Mouse (Mus musculus) heart, postnatal 4 days (tissue): ENCODE data around the gene Grasp. TPM values are rescaled to one million over a fixed set of nuclear protein-coding genes. Genes with fewer than 3 reads are reported as not detected.

Source experiments
- DNase-seq: peaks from one replicate; pipeline ENCODE4 v3.0.0; 2021
- total RNA-seq, 2 experiments: library from RNA; stranded (reverse); gene quantifications; 2 replicates each; pipeline ENCODE4 v1.2.3; 2021

The Grasp gene
- 10 to 100 TPM; 13.9 to 15.1 TPM for total RNA-seq

DNA sequence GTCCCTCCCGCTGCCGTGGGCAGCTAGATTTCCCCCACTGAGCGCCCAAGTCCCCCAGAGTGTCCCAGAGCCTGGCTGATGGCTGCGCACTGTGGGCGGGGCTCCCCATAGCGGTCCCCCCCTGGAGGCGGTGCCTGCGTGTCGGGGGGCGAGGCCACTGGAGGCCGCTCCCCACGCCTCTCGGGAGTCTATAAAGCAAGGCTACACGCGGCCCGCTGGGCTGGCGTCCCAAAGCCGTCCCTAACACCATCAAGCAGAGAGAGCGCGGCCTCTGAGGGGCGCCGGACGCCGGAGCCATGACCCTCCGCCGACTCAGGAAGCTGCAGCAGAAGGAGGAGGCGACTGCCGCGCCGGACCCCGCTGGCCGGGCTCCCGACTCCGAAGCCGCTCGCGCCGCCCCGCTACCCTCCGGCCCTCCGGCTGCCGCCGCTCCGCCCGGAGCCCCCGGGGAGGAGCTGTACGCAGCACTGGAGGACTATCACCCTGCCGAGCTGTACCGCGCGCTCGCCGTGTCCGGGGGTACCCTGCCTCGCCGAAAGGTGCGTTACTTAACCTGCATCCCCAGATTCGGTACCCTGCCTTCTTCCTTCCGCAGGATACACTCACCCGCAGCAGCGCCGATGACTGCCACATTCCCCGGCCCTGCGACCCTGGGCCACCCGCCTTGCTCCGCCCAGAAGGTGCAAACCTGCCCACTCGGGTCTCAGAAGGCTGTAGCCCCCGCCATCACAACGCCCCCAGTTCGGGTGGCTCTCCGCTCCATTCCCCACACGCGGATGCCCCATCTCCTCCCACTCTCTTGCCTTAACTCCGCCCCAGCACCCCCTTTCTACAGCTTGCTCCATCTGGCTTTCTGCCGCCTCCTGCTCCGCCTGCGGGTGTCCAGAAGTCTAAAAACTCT, at the start of gene Grasp:
TSS of gene Grasp (plus strand) at position 183 of the 901 bp plus-strand sequence.
- DNase-seq = peak; percentile 94

DNA sequence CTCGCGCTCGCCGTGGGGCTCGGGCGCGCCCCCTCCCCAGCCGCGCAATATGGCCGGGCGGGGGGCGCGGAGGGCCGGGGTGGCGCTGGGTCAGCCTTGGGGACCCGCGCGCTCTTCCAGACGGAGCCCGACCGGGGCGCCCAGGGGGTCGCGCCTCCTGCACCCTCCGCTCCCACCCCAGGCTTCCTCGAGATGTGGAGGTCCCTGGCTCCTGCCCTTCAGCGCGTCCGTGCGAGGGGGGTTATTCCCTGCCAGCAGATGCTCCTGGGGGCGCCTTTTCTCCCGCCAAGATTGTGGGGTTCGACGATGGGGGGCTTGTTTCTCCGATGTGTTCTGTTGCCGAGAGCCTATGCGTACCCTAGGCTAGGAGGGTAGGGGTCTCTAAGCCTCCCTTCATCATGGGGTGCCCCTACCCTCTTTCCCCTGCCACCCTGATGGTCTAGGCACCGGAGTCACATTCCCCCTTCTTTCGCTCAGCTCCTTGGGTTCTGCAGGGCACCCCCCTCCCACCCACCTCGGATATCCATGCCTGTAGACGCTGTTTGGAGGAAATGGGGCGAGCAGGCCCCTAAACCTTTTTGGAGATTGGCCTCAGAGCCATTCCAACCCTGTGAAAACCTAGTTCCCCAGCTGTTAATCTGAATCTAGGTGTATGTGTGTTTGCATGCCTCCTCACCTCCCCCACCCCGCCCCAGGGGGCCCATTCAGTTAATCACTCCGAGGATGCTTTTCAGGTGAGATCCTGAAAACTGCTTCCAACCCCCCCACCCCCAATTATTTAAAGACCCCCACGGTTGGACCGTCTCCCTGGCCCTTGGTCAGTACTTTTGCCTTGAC, 49.5 kb upstream of the Grasp start:
- DNase-seq = peak; percentile 41

DNA sequence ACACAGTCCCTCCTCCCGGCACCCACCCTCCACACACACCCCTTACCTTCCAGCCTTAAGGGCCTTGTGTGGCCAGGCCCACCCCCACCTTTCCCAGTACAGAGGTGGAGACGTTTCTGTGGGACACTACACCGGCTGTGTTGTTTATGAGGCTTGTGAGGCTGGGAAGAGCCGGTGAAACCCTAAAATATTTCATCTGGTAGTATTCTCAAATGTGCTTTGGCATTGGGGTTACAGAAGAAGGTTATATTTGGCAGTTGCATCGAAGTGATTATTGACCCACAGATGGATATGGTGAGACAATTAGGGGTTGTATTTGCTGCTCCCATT, 48.9 kb upstream of the Grasp start:
- no peak for DNase-seq

DNA sequence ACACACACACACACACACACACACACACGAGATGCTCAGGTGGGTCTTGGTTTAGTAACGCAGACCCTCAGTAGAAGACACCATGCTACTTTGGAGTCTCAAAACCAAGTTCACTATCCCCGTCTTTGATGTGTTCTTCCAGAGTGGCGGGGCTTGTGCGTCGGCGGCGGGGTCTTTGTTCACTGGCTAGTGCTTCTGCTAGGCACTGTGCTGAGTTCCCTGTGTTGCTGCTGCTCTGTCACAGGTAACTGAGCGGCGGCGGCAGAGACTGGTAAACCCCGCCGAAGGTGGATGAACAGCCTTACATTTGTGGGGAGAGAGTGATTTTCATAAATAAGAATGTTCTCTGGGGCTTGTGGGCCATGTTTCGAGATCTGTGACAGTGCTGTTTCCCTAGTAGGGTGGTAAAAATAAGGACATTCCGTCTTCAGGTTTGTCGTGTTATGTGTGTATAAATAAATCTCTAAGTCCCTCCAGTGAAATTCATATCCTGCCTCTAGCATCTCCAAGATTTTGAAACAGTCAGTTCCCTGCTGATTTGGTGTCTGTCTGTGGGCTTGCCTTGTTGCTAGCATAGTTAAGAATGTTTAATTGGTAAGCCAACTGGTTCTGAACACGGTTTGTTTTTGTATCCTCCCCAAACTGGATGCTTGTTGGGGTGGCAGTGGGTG, 48.2 kb upstream of the Grasp start:
- no peak for DNase-seq

DNA sequence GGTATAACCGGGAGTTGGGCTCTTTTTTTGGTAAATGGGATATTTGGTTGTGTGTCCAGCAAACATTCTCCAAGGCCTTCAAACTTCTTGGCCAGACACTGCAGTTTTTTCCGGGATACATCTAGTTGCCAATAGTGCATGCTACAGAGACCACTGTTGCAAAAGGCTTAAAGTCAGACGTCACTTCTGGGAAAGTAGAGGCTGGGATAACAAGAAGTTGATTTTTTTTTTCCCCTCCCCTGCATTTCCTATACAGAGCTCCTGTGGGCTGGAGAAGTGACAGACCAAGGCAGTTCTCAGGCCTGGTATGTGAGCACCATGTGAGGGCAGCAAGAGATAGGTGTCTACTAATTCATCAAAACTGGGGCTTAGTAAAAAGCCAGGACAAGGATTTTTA, 47.7 kb upstream of the Grasp start:
- no peak for DNase-seq

DNA sequence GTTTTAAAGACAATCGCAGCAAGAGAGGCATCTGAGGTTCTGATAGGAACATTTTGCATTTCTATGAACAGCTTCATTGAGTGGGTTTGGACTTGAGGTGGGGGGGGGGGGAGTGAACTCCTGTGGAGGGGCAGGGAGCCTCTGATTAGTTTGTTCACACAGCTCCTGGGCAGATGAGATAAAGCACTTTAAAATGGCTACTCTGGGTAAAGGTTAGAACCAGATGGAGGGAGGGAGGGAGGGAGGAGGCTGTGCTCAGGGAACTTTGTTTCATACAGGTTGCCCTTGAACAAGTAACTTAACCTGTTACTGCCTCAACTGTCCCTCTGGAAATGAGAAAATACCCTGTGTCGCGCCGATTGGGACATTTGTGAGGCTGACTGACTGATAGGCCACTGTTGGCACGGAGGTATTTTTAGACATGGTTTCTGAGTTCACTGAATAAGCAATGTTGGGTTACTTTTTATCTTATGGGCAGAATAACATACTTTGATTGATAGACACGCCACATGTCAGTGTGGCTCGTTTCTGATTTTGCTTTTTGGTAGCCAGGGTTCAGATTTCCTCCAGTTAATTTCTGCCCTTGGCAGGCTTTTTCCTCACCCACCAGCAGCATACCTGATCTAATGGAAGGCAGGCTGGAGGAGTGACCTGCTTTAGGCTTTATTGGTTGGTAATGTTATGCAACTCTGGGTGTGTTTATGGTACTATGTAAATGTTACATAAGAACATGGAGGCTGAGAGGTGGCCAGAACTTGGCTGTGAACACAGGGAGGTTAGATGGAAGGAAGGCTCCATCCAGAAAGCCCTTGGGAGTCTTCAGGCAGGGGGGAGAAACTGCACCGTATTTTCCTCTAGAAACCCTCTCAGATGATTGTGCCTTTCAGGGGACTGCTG, 46.9 kb upstream of the Grasp start:
- DNase-seq = no peak

DNA sequence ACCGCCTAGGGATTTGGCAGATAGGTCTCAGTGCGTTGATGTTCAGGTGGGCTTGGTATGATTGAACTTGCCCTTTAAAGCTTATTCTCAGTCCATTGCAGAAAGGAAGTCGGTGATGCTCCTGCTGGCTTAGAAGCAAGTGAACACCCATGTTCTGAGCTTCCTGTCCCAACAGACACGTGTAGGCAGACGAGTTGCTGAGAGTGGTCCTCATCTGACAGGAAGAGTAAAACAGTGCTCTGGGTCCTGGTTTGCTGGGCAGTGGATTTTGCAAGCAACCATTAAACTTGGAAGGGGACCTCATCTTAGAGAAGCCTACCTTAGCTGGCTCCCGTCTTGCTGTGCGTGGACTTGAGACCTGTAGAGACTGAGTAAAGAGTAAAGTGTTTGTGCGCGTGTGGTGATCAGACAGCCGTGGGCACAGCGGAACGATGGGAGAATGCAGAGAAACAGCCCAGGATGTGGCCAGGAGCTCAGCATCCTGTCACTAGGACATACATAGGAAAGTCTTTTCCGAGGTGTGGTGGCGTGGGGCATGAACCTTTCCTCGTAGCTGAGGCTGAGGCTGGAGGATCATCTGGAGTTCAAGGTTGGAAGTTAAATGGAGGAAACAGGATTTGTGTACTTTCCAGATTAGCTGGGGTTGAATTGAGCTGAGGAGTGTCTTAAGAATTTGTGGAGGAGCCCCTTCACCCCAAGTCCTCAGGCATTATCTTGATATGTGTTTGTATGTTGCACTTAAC, 43.5 kb upstream of the Grasp start:
- no peak for DNase-seq

DNA sequence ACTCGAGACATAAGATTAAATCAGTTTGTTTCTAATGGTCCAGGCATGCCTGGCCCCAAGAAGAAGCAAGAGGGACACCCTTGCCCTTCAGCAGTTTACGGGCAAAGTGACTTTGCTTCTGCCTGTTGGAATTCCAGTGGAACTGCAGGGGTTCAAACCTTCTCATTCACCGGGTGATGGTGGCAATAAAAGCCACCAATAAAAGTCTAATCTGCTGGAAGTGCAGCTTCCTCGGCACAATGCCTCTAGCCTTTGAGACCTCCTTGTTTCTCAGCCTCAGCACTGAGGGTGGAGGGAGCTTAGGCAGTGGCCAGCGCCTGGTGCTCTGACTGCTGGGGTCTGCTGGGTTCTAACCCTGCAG, 42.9 kb upstream of the Grasp start:
- DNase-seq = no peak

DNA sequence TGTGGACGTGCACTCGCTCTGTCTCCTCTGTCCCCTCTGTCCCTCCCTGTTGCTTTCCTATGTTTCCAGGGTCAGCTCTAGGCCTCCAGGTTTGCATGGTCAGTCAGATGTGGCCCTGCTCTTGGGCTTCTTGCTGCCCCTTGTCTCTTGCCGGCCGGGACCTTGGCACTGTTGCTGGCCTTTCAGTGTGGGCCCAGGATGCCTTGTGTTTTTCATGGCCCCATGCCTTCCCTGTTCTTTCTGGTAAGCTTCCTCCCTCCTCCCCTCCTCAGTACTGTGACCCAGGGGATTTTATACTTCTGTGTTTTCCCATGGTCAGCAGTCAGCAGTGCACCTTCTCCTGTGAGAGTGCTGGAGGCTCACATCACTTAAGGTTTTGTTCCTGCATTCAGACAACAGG, 42.5 kb upstream of the Grasp start:
- DNase-seq = no peak

DNA sequence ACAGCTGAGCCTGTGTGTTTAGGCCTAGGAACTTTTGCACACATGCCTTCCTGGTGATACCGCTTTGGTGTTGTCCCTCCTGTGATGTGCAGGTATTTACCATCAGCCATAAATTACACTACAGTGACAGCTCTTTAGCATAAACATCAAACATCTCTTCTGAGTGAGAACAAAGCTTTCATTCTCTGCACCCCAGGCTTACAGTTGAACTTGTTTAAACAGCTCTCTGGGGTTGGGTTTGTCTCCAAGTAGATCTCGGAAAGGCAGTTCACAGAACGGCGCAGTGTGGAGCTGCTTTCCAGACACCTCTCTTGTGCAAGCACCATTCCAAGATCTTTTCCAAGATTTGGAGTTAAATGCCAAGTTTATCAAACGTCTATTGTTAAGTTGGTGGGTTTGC, 41.3 kb upstream of the Grasp start:
- no peak for DNase-seq

DNA sequence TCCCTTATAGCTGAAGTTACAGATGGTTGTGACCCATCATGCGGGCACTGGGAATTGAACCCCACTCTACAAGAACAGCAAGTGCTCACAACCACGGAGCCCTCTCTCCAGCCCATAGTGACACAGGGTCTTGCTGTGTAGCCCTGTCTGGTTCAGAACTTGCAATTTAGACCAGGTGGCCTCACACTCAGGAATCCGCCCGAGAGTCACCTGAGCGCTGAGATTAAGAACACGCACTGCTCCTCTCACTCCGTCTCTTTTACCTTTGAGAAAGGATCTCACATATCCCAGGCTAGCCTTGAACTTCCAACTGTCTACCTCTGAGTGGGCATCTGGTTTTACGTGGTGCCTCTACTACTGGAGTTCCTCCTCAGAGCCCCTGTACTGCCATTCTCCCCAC, 39.7 kb upstream of the Grasp start:
- DNase-seq = no peak

DNA sequence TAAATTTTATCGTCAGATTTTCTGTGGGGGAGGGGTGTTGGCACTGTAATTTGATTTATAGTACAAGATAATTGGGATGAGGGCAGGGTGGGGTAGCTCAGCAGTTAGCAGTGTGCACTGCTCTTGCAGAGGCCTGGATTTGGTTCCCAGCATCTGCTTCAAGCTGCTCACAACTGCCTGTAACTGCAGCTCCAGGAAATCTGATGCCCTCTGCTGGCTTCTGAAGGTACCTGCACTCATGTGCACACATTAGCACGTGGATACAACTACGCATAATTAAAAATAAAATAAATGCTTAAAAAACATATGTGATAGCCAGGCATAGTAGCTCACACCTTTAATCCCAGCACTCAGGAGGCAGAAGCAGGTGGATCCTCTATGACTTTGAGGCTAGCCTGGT, 38.4 kb upstream of the Grasp start:
- DNase-seq = no peak

DNA sequence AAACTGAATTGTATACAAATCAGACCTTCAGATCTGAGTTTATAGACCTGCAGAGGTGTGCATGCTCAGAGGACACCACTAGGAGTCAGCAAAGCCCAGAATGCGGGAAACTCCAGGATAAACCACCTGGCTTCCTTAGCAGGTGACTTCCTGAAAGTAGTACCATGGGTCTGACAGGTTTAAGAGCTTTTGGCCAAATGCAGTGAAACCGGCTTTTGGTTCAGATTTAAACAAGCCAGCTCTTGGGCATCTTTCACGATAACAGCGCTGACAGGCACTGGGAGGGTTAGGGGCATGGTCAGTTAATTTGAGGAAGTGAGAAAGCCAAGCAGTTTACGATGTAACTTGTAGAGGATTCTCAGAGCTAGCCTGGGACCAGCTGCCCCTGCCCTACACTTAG, 36.1 kb upstream of the Grasp start:
- no peak for DNase-seq

DNA sequence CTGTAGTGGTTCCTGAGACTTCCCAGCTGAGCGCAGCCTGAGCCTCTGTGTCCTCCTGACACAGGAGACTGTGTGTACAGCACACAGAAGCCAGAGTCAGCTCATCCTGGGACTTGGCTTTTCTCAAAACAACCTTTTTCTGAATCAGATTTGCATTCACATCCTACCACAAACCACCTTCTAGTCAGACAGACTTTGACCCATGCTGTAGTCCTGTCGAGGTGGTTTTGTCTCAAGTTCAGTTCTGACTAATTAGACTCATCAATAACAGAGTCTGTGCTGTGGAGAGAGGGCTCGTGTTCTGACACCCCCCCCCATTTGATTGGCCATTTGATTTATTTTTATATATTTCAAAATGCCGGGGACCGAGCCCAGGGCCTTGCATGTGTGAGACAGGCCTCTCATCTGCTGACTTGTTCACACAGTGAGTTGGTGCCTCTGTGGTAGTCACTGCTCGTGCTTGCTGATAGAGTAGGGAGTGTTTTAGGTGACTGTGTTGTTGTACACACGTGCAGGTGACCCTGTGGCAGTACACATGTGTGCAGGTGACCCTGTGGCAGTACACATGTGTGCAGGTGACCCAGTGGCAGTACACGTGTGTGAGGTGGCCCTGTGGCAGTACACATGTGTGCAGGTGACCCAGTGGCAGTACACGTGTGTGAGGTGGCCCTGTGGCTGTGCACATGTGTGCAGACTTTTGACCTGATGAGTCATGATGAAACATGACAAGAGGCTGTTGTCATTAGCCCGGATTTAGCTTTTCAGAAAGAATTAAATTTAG, 33.8 kb upstream of the Grasp start:
- DNase-seq = no peak

DNA sequence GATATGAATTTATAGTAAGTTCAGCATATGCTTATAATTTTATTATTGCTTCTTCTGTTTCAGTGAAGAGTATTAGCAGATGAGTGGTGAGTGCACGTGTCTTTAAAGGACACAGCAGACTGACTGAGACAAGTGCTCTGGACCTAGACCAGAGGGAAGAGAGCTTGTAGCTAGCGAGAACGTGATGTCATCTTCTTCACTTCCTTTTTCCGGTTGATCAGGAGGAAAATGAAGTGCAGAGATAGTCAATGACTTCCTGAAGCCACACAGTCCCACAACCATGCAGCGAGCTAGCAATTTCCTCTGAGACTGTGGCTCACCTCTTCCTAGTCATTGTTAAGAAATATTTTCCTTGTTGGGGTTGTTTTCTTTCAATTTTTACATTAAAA, 33.2 kb upstream of the Grasp start:
- DNase-seq = no peak

DNA sequence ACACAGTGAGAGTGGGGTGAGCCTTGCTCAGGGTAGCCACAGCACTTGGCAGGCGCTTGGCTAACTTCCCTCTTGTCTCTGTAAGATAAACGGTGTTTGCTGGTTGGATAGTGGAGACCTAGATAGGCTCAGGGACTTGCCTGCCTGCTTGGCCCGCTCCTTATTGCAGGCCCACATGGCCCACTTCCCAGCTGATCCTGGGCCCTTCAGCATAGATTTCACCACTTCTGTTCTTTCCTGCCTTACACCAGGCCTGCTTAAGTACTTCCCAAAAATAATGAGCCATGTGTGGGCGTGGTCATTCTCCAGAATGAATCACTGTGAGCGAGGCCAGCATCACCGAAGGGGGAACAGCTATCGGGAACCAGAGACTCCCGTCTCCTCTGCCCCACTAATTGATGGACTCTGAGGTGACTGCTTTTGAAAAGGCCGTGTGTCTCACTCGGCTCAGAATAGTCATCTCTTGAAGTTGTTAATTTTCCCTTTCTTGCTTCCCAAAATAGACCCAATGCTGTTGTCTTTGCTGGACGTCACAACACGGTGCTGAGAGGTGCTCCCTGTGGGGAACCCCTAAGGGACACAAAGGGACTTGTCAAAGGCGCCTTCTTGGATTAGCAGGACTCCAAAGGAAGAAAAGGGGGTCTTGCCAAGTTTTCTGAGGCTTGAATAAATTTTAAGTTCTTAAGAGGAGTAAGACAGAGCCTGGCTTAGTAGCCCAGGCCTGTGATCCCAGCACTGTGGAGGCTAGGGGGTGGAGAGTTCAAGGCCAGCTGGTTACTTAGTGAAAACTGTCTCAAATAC, 32.3 kb upstream of the Grasp start:
- peak; percentile 72 for DNase-seq

DNA sequence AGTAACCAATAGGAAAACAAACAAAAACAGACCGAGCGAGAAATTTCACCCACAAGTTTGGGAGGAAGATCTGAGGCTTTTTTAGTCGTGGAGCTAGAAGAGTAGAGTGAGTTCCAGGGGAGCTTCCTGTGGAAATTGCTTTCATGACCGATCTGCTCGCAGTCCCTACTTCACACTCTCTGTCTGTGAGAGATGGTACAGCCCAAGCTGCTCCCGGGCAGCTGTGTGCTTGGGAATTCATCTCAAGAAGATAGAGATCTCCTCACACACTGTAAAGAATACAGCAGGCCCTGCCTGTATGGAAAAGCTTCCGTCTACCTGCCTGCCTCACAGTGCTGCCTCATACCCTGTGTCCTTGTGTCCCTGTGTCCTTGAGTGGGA, 31.7 kb upstream of the Grasp start:
- no peak for DNase-seq

DNA sequence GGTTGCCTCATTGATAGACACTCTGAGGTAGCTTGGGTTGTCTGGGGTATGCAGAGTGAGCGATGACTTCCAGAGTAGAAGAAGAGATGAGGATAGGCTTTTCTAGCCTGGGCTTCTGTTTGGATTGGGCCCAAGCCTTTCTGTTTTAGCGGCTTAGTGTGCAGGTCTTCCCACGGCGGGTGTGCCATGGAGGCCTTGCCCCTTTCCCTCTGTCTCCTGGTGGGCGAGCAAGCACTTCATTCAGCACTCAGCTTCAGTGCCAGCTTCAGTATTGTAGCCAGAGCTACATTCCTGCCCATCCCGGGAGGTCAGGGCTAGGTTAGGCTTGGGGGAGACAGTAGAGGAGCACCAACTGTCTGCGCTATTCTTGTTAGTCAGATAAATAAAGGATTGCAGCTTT, 31.3 kb upstream of the Grasp start:
- no peak for DNase-seq

DNA sequence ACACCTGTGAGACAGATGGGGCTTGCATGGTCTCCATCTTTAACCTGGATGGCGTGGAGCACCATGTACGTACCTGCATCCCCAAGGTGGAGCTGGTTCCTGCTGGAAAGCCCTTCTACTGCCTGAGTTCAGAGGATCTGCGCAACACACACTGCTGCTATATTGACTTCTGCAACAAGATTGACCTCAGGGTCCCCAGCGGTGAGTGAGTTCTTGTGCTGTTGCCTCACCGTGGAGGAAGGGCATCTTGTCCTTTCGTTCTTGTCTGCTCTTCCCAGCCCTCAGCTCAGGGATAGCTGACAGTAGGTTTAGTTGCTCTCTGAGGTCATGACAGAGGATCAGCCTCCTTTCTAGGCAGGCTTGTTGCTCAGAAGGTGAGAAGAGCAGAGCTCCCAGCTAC, 30.0 kb upstream of the Grasp start:
- DNase-seq = no peak
